Mouse (Mus musculus): ENCODE results near the gene Lactbl1. TPM values are rescaled to one million over a fixed set of nuclear protein-coding genes. Genes with fewer than 3 reads are reported as not detected.

Gene Lactbl1
- total RNA-seq, 2 experiments from 2014 or later = 0.11 TPM; not detected in 1

GRCm38 (mm10) chr4:136679221-136679620, 56.8 kb downstream of the Lactbl1 start:
- DNase-seq (ENCODE audit: low spot score in 2 of 2) = no peak

GRCm38 (mm10) chr4:136680641-136681040, 58.2 kb downstream of the Lactbl1 start:
- no peak for DNase-seq (ENCODE audit: low spot score in 2 of 2)

DNA sequence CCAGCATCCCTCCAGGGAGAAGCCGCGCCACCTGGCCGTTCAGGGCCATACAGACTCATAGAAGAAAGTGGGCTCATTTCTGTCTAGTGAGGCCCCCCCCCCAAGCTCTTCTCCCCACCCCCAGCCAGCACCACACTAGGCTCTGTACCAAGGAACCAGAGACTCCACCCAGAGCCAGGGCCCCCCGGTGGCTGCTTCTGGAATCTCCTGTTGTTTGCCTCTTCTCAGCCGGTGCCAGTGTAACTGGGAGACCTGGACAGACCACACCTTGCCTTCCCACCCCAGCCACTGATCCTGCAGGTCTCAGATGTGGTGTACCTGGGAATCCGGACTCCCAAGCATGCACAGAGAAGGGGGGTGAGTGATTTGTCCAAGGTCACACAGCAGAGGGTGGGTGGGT, 62.1 kb downstream of the Lactbl1 start:
- DNase-seq (ENCODE audit: low spot score in 2 of 2) = no peak

- no peak for DNase-seq (ENCODE audit: low spot score in 2 of 2)
Observed at GRCm38 (mm10) chr4:136685431-136685869, 63.0 kb downstream of the Lactbl1 start.

DNA sequence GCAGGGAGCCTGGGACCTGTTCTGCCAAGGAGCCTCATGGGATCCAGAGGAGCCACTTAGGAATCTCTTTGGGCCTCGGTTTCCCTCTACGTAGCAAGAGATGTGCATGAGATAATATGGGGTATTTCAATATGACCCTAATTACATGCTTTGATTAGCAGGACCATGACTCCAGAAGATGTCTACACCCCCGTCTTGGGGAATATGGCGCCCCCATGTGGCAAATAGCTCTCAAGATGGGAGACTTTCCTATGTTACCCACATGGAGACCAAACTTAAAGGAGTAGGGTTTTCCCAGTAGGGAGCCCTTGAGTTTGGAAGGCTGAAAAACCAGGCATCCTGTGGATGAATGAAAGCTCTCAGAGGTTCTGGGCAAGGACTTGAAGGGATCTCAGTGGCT, 65.7 kb downstream of the Lactbl1 start:
- DNase-seq (ENCODE audit: low spot score in 2 of 2) = no peak

Small RNA genes lying within 50 kb of the gene (microRNA-seq; reads per million reads assigned to microRNA genes)
- 0 reads per million in 2 experiments for gene Gm22180

Other genes with a start within 250 kb of the Lactbl1 start
- 1 to 10 TPM in 1 of 2 experiments, under 1 TPM in 1; 0.98 to 1.3 TPM for gene Htr1d, start 199.1 kb upstream of the Lactbl1 start, total RNA-seq (2021)
- under 1 TPM; 0.62 TPM for gene 6030445D17Rik, start 160.4 kb upstream of the Lactbl1 start, total RNA-seq (2021)
- gene Luzp1, start 152.9 kb upstream of the Lactbl1 start, total RNA-seq (2021) = 10 to 100 TPM; 47.3 to 50.2 TPM
- gene Kdm1a, start 19.9 kb upstream of the Lactbl1 start, total RNA-seq (2021) = 100 to 1,000 TPM; 129 to 136 TPM
- gene Tex46, start 12.2 kb upstream of the Lactbl1 start, total RNA-seq (2021) = not detected
- 10 to 100 TPM; 55.1 to 57.0 TPM for gene Ephb2, start 213.4 kb downstream of the Lactbl1 start, total RNA-seq (2021)

Data from layer of hippocampus, postnatal 10 days (tissue).